Mouse (Mus musculus) liver, embryonic 18 days (tissue): Measurements from ENCODE around the gene Sfpq. TPM values are rescaled to one million over a fixed set of nuclear protein-coding genes. Genes with fewer than 3 reads are reported as not detected.

Experiments
- polyA plus RNA-seq: library from polyadenylated mRNA; depleted of rRNA; stranded (reverse); fragments of >200 nt; gene quantifications from 2 replicates; pipeline ENCODE4 v1.2.3, GENCODE M21; 2012; rRNA removed

Sfpq gene
- polyA plus RNA-seq, result 47.6 and 61.2 TPM in 2 replicates

DNA sequence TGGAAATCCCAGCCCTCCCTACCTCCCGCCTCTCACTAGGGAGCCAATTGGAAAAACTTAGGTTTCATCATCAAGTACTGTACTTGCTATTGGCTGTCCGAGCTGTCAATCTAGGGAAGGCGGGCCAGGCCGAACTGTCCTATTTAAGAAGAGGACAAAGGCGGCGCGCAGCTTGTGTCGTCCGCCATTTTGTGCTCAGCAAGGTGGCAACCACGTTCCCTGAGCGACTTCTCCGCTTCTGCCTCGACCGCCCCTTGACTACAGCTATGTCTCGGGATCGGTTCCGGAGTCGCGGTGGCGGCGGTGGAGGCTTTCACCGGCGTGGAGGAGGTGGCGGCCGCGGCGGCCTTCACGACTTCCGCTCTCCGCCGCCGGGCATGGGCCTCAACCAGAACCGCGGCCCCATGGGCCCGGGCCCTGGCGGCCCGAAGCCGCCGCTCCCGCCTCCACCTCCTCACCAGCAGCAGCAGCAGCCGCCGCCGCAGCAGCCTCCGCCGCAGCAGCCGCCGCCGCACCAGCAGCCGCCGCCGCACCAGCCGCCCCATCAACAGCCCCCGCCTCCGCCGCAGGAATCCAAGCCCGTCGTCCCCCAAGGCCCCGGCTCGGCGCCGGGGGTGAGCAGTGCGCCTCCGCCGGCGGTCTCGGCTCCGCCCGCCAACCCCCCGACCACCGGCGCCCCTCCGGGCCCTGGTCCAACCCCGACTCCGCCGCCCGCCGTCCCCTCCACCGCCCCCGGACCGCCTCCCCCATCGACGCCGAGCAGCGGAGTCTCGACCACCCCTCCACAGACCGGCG, at the start of gene Sfpq:
Sfpq (plus strand) TSS at position 174 of the 795 bp plus-strand sequence.

DNA sequence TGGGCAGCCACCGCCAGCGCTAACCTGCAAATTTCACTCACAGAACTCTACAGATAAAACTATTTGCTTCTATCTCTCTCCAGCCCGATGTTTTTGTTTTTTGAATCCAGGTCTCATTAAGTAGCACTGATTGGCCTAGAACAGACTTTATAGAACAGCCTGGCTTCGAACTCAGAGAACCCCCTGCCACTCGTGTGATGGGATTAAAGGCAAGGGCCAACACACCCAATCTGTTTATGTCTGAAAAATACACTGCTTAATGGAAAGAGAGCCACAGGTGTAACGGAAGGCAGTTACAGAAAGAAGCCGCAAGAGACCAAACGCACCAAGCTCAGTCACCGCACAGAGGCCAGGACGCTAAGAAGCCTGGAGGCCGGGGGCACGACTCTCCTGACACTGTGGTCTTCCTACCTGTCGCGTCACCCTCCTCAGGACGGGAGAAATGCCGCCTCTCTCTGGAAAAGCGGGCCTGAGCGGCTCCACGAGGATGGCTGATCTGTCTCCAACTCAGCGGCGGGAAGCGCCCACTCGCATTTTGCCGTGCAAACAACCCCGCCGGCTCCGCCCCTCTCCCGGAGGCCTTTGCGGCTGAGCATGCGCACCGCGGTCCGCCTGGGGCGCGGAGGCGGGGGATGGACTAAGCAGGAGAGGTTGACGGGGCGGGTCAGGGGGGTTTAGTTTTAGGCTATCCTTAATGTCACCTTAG, 39.6 kb downstream of the Sfpq start, which contains the start of gene Zmym1:
Zmym1 (minus strand) TSS at position 568 of the 706 bp plus-strand sequence.

DNA sequence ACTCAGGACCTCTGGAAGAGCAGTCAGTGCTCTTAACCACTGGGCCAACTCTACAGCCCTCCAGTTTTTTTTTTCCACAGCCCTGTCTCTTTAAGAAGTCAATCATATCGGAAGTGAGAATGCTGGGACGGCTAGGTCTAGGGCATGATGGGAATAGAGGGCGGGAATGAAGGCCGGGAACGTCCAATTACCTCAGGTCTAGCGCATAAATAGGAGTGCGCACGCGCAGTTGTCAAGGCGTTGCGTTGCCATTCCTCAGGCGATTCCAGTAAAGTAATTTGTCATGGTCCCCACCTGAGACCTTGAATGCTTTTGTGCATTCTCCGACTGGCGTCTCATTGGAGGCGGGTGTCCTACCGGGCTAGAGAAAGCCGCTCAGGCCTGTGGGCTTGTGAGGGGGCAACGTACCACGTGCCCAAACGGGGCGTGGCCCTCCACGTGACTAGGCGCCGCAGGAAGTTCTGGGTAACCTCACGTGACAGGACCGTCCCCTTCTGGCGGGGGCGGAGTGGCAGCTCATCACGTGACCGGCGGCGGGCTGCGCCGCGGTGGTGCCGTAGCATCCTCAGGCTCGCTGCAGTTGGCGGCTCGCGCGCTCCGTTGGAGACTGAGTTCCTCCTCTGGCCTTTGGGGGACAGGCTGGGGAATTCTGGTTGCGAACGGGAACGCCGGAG, 55.9 kb downstream of the Sfpq start, which contains the start of gene Zmym6:
Zmym6 (plus strand) TSS at position 509 of the 674 bp plus-strand sequence.

Other genes with a start within 250 kb of the Sfpq start
- 2.9 and 3.1 TPM in 2 replicates for gene Zmym4, start 53.2 kb upstream of the Sfpq start, polyA plus RNA-seq
- 2.2 and 2.6 TPM in 2 replicates for gene Zmym1, start 39.8 kb downstream of the Sfpq start, polyA plus RNA-seq
- 5.7 and 6.3 TPM in 2 replicates for gene Zmym6, start 56.1 kb downstream of the Sfpq start, polyA plus RNA-seq
- 5.3 and 5.5 TPM in 2 replicates for gene Tmem35b, start 102.4 kb downstream of the Sfpq start, polyA plus RNA-seq
- 0.12 and 0.20 TPM in 2 replicates for gene Dlgap3, start 147.9 kb downstream of the Sfpq start, polyA plus RNA-seq
- gene Smim12, start 222.5 kb downstream of the Sfpq start, polyA plus RNA-seq, result 16.9 and 17.0 TPM in 2 replicates